Mouse (Mus musculus): ENCODE measurements at regions not wholly inside any gene's neighbourhood (a gene's known extent, or its start where the extent isn't known, plus 50 kb on each side); places are given as distances from the start of the nearest gene placed in this dataset.

DNA sequence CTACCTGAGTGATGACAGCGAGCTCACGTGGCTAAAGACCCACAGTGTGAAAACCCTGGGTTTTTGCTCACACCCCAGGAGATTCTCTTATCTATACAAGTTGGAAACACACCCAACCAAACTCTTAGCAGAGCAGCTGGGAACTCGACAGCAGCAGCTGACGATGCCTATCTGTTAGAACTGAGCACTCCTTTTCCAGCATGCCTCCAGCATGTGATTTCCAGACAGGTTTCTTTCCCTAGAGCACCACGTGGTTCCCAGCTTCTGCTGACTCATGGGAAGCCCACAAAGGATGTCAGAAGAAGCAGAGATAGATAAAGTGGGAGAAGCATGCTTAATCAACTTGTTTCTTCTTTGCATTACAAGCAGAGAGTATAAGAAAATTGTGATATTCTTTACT, 194.5 kb downstream of the Gpam start:
- H3K27me3 ChIP-seq (replicated peaks): no peaks in the 10 kb centered on the region
- no peak overlapping the region for H3K4me2 ChIP-seq
- no peaks in the 10 kb centered on the region for H3K9me3 ChIP-seq (replicated peaks)
- no peak overlapping the region for H3K9ac ChIP-seq
- no peaks in the 10 kb centered on the region for H3K4me1 ChIP-seq (replicated peaks)
- H3K4me3 ChIP-seq: no peak overlapping the region
- no peak overlapping the region for H3K27ac ChIP-seq (ENCODE audit: poor library complexity, severe bottlenecking)
- ATAC-seq (ENCODE audit: insufficient number of reproducible peaks, low FRiP score): no peak
- WGBS: 27% methylated on average over 5 of the region's 5 CpGs
- no peaks in the 10 kb centered on the region for H3K36me3 ChIP-seq

- Histone ChIP-seq H3K27ac (ENCODE audit: poor library complexity, severe bottlenecking) (no peak overlapping the region), H3K9me3 (replicated peaks) (no peaks in the 10 kb centered on the region), H3K36me3 (no peaks in the 10 kb centered on the region), H3K4me3 (no peak overlapping the region), H3K27me3 (replicated peaks) (no peaks in the 10 kb centered on the region), H3K4me1 (replicated peaks) (no peaks in the 10 kb centered on the region), H3K9ac (no peak overlapping the region), H3K4me2 (no peak overlapping the region)
- no peak for ATAC-seq (ENCODE audit: insufficient number of reproducible peaks, low FRiP score)
- WGBS: 61% methylated on average over 4 of the region's 4 CpGs
Measured at GRCm38 (mm10) chr19:54925888-54926287, 201.2 kb downstream of the Gpam start.

GRCm38 (mm10) chr19:54919597-54919996, 207.4 kb downstream of the Gpam start:
- ATAC-seq (ENCODE audit: insufficient number of reproducible peaks, low FRiP score): no peak
- no peaks in the 10 kb centered on the region for H3K9me3 ChIP-seq (replicated peaks)
- H3K4me1 ChIP-seq (replicated peaks): no peaks in the 10 kb centered on the region
- no peak overlapping the region for H3K9ac ChIP-seq
- H3K4me2 ChIP-seq: no peak overlapping the region
- no peaks in the 10 kb centered on the region for H3K36me3 ChIP-seq
- no peak overlapping the region for H3K27ac ChIP-seq (ENCODE audit: poor library complexity, severe bottlenecking)
- WGBS: 73% methylated on average over 6 of the region's 6 CpGs
- no peaks in the 10 kb centered on the region for H3K27me3 ChIP-seq (replicated peaks)
- no peak overlapping the region for H3K4me3 ChIP-seq

- 78% methylated on average over 5 of the region's 5 CpGs for WGBS
- ATAC-seq (ENCODE audit: insufficient number of reproducible peaks, low FRiP score): no peak
Measured at GRCm38 (mm10) chr19:54893622-54894021, 233.4 kb downstream of the Gpam start.

DNA sequence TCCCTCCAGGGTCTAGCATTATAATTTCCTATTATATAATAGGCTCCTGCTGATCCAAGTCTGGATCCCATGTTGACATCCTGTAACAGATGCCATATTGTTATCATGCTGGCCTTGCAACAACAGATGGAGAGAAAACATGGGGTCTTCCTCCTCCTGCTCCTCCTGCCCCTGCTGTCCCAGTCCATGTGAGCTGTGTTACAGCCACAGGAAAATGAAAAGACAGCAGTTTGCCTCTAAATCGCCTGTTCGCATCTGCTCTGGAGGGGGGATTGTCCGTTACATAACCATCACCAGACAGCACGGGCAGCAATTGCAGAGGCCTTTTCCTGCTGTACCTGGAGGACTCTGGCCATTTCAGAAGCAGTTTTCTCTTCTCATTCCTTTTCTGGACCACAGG, 260.0 kb downstream of the Gpam start:
- Histone ChIP-seq H3K27ac (ENCODE audit: poor library complexity, severe bottlenecking) (no peak overlapping the region), H3K9ac (no peak overlapping the region)
- ATAC-seq (ENCODE audit: insufficient number of reproducible peaks, low FRiP score): no peak

More at GRCm38 (mm10) chr19:54893622-54894021, 233.4 kb downstream of the Gpam start:
- H3K4me3 ChIP-seq: no peak overlapping the region
- no peaks in the 10 kb centered on the region for H3K27me3 ChIP-seq (replicated peaks)
- no peaks in the 10 kb centered on the region for H3K36me3 ChIP-seq
- no peak overlapping the region for H3K9ac ChIP-seq
- peaks cover 2% of the 10 kb centered on the region; the same call in 1 of the 2 replicates for H3K9me3 ChIP-seq (replicated peaks)
- no peak overlapping the region for H3K27ac ChIP-seq (ENCODE audit: poor library complexity, severe bottlenecking)
- no peak overlapping the region for H3K4me2 ChIP-seq
- no peaks in the 10 kb centered on the region for H3K4me1 ChIP-seq (replicated peaks)

DNA sequence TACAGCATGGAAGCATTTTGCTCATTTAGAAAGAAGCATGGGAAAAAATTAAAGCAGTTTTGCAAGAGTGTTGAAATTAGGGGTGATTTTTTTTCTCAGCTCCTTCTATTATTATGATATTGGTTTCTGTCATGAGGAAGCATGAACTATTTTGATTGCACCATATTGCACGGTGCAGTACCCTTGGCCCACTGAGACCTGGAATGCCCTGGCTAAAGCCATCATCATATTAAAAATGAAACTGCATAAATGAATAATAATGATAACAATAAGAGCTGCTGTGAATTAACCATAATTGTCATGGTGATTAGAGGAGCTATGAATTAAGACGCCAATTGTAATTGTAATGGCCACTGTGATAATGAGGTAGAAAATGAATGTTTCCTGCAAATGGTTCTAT, 271.8 kb downstream of the Gpam start:
- WGBS: 82% methylated on average over 2 of the region's 2 CpGs
- ATAC-seq (ENCODE audit: insufficient number of reproducible peaks, low FRiP score): no peak

More for the DNA sequence above, 260.0 kb downstream of the Gpam start:
- Histone ChIP-seq H3K4me1 (replicated peaks) (no peaks in the 10 kb centered on the region), H3K36me3 (no peaks in the 10 kb centered on the region), H3K4me3 (no peak overlapping the region), H3K27me3 (replicated peaks) (no peaks in the 10 kb centered on the region), H3K4me2 (no peak overlapping the region), H3K9me3 (replicated peaks) (peaks cover 2% of the 10 kb centered on the region; the same call in 1 of the 2 replicates)
- WGBS: 75% methylated on average over 4 of the region's 4 CpGs

GRCm38 (mm10) chr19:54838231-54838630, 288.8 kb downstream of the Gpam start:
- Histone ChIP-seq H3K4me2 (no peak overlapping the region), H3K27ac (ENCODE audit: poor library complexity, severe bottlenecking) (no peak overlapping the region), H3K9me3 (replicated peaks) (no peaks in the 10 kb centered on the region), H3K4me3 (no peak overlapping the region), H3K4me1 (replicated peaks) (no peaks in the 10 kb centered on the region), H3K9ac (no peak overlapping the region), H3K36me3 (no peaks in the 10 kb centered on the region), H3K27me3 (replicated peaks) (no peaks in the 10 kb centered on the region)
- ATAC-seq (ENCODE audit: insufficient number of reproducible peaks, low FRiP score): no peak
- WGBS: 79% methylated on average over 3 of the region's 3 CpGs

More for the DNA sequence above, 271.8 kb downstream of the Gpam start:
- H3K36me3 ChIP-seq: no peaks in the 10 kb centered on the region
- H3K9ac ChIP-seq: no peak overlapping the region
- no peaks in the 10 kb centered on the region for H3K27me3 ChIP-seq (replicated peaks)
- no peak overlapping the region for H3K27ac ChIP-seq (ENCODE audit: poor library complexity, severe bottlenecking)
- H3K4me1 ChIP-seq (replicated peaks): no peaks in the 10 kb centered on the region
- no peak overlapping the region for H3K4me2 ChIP-seq
- H3K4me3 ChIP-seq: no peak overlapping the region
- no peaks in the 10 kb centered on the region for H3K9me3 ChIP-seq (replicated peaks)

- Histone ChIP-seq H3K27ac (ENCODE audit: poor library complexity, severe bottlenecking) (no peak overlapping the region), H3K36me3 (no peaks in the 10 kb centered on the region), H3K4me3 (no peak overlapping the region), H3K9ac (no peak overlapping the region), H3K4me1 (replicated peaks) (no peaks in the 10 kb centered on the region), H3K27me3 (replicated peaks) (no peaks in the 10 kb centered on the region), H3K9me3 (replicated peaks) (no peaks in the 10 kb centered on the region), H3K4me2 (no peak overlapping the region)
- WGBS: 81% methylated on average over 2 of the region's 2 CpGs
- ATAC-seq (ENCODE audit: insufficient number of reproducible peaks, low FRiP score): no peak
Measured at GRCm38 (mm10) chr19:54836451-54836850, 290.6 kb downstream of the Gpam start.

DNA sequence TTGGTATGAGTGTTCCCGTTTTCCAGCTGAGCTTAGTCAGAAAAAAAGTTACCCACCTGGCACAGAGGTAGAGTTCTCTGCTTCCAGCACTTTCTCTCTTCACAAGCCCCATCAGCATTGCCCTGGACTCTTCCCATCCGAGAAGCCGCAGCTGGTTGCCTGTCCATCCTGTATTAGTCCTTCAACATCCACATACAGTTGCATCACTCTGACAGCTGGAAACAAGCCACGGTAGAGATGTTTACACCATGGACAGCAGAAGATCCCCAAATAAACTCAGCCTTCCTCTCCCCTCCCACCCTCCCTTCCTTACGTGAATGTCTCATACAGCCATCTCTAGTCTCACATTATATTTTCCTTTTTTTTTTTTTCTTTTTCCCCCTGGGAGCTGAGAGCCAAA, 304.9 kb downstream of the Gpam start:
- WGBS: 76% methylated on average over 5 of the region's 5 CpGs
- Histone ChIP-seq H3K9me3 (replicated peaks) (no peaks in the 10 kb centered on the region), H3K4me2 (no peak overlapping the region), H3K4me3 (no peak overlapping the region), H3K9ac (no peak overlapping the region), H3K27me3 (replicated peaks) (no peaks in the 10 kb centered on the region), H3K36me3 (no peaks in the 10 kb centered on the region), H3K4me1 (replicated peaks) (no peaks in the 10 kb centered on the region), H3K27ac (ENCODE audit: poor library complexity, severe bottlenecking) (no peak overlapping the region)
- no peak for ATAC-seq (ENCODE audit: insufficient number of reproducible peaks, low FRiP score)

DNA sequence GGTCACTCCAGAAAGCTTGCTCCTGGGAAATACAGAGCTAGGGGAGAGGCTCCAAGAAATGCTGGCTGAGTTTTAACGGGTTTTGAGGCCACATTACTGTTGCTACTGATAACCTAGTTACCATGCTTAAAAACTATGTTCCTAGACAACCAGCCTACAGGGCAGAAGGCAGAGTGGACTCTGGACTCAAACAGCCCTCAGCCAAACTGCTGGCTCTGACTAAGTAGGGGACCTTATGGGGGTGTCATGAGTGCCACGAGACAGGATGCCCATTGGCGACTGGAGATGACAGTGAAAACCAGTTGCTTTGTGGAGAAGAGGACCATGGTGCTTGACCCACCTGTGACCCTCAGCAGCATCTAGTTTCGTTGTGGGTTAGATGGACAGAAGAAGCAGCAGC, 306.5 kb downstream of the Gpam start:
- no peak overlapping the region for H3K27ac ChIP-seq (ENCODE audit: poor library complexity, severe bottlenecking)
- 73% methylated on average over 4 of the region's 4 CpGs for WGBS
- H3K4me2 ChIP-seq: no peak overlapping the region
- H3K9me3 ChIP-seq (replicated peaks): no peaks in the 10 kb centered on the region
- no peak overlapping the region for H3K4me3 ChIP-seq
- H3K36me3 ChIP-seq: no peaks in the 10 kb centered on the region
- no peak overlapping the region for H3K9ac ChIP-seq
- no peaks in the 10 kb centered on the region for H3K27me3 ChIP-seq (replicated peaks)
- ATAC-seq (ENCODE audit: insufficient number of reproducible peaks, low FRiP score): no peak
- H3K4me1 ChIP-seq (replicated peaks): no peaks in the 10 kb centered on the region

DNA sequence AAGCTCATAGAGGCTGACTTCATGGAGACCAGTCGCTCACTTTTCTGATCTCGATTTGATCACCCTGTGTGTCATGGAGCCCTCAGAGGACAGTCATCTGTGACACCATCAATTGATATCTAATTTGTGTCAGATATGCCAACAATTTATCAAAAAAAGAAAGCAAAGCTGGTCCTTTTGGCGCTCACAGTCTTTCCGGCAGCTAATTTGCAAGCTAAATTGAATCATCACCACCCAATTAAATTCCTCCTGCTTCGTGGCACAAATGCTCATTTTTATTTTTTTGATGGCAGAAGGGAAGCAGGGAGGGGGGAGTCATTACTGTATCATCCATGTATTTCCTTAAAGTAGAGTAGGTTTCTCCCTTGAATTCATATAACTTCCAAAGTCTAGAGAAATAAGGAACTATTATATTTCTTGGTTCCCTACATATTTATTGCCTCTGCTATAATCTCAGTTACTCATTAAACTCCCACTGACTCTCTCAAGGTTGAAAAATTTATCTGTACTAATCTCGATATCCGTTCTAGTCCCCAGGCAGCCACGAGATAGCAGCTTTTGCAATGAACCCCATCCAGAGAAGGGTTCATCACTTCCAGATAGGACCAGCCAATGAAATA, 325.8 kb downstream of the Gpam start:
- no peak overlapping the region for H3K4me2 ChIP-seq
- H3K4me1 ChIP-seq (replicated peaks): no peaks in the 10 kb centered on the region
- H3K36me3 ChIP-seq: no peaks in the 10 kb centered on the region
- H3K4me3 ChIP-seq: no peak overlapping the region
- H3K27me3 ChIP-seq (replicated peaks): no peaks in the 10 kb centered on the region
- H3K9me3 ChIP-seq (replicated peaks): no peaks in the 10 kb centered on the region
- WGBS: 72% methylated on average over 8 of the region's 8 CpGs
- no peak overlapping the region for H3K9ac ChIP-seq
- no peak for ATAC-seq (ENCODE audit: insufficient number of reproducible peaks, low FRiP score)
- H3K27ac ChIP-seq (ENCODE audit: poor library complexity, severe bottlenecking): no peak overlapping the region

DNA sequence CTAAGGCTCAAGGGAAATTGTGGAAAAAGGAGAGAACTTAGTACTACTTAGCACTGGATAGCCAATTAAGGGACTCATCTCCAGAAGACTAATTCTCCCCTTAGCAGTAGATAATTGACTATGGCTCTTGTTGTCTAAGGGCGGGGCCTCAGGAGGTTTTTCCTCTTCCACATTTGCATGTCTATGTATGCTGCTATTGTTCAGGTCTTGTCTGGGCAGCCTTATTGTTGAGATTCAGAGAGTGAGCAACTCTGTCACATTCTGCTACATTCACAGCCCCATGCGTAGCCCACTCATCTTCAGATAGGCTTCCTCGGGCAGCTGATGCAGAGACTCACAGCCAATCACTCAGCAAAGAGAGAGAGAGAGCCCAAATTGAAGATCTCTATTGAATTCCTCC, 339.9 kb downstream of the Gpam start:
- H3K9me3 ChIP-seq (replicated peaks): no peaks in the 10 kb centered on the region
- H3K4me2 ChIP-seq: no peak overlapping the region
- no peaks in the 10 kb centered on the region for H3K4me1 ChIP-seq (replicated peaks)
- H3K27ac ChIP-seq (ENCODE audit: poor library complexity, severe bottlenecking): no peak overlapping the region
- H3K36me3 ChIP-seq: no peaks in the 10 kb centered on the region
- no peak for ATAC-seq (ENCODE audit: insufficient number of reproducible peaks, low FRiP score)
- no peak overlapping the region for H3K4me3 ChIP-seq
- 78% methylated on average over 3 of the region's 3 CpGs for WGBS
- H3K27me3 ChIP-seq (replicated peaks): no peaks in the 10 kb centered on the region
- H3K9ac ChIP-seq: no peak overlapping the region

All from heart, embryonic 12.5 days (tissue).